Mouse (Mus musculus): ENCODE results near the gene Caln1. TPM values are rescaled to one million over a fixed set of nuclear protein-coding genes. Genes with fewer than 3 reads are reported as not detected.

The Caln1 gene
- total RNA-seq, 2 experiments from 2014 or later: not detected

GRCm38 (mm10) chr5:130815352-130815751, 446.1 kb downstream of the Caln1 start:
- DNase-seq: no peak

GRCm38 (mm10) chr5:130820021-130820648, 450.9 kb downstream of the Caln1 start:
- peak; percentile 7 for DNase-seq

GRCm38 (mm10) chr5:130820661-130821060, 451.4 kb downstream of the Caln1 start:
- no peak for DNase-seq

DNA sequence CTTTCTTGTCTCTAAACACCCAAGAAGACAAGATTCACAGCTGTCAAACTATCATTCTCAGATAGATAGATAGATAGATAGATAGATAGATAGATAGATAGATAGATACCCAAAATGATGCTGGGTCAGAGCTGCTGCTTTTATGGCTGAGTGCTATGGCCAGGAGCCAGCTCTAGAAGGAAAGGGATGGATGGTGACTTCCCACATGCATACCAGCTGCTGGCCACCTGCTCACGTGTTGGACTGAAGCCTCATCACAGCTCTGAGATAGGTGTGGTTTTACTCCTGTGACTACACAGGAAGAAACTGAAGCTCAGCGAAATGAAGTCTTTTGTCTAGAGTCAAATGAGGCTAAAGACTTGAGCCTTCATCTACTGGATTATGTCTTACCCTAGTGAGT, 456.5 kb downstream of the Caln1 start:
- no peak for DNase-seq

DNA sequence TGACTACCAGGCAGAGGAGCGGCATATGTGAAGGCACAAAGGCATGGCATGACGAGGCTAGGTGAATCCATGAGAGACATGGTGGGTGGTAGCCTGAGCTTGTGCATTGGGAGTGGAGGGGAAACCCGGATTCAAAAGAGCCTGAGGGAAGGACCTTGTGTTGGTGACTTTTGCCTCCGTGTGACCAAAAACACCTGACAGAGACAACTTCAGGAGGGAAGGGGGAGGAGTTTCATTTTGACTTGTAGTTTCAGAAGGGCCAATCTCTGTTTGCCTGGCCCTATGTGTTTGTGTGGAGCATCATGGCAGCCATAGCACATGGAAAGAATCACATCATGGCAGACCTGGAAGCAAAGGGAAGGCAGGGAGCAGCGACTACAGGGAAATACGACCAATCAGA, 479.3 kb downstream of the Caln1 start:
- DNase-seq: no peak

DNA sequence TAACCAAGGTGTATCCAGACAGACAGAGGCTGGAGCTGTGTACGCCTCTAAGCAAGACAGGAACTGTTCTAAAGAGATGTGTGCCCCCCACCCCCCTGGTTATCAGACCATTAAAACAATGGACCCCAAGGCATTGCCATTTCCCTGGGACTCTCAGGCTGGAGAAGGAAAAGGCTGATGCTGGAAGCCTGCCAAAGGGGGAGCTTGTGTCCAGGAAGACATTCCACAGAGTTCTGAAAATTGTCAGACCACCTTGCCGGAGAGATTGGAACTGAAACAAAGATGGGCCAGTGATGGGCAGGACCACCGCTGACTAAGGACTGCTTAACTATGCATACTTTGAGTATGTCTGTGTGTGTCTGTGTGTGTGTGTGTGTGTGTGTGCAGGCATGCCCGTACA, 480.4 kb downstream of the Caln1 start:
- DNase-seq: peak; percentile 7

GRCm38 (mm10) chr5:130852182-130852581, 482.9 kb downstream of the Caln1 start:
- no peak for DNase-seq

- DNase-seq: peak; percentile 92
Measured at GRCm38 (mm10) chr5:130853371-130853770, 484.1 kb downstream of the Caln1 start.

DNA sequence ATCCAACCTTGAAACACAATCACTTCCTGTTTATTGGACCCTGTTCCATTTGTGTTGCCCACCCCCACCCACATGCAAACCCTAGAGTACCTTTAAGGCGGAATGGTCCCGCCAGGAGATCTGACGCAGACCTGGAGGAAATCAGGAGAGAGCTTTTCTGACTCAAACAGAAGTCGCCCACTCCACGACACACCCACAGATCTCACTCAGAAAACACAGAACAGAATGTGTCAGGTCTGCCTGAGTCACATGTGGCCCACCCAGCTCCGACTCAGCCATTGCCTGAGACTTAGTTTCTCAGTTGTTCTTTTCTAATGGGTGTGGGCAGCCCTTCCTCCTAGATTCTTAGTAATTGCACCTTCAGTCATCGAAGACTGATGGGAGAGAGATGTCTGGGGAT, 485.2 kb downstream of the Caln1 start:
- DNase-seq: no peak

- peak; percentile 52 for DNase-seq
Measured at GRCm38 (mm10) chr5:130858148-130858547, 488.9 kb downstream of the Caln1 start.

DNA sequence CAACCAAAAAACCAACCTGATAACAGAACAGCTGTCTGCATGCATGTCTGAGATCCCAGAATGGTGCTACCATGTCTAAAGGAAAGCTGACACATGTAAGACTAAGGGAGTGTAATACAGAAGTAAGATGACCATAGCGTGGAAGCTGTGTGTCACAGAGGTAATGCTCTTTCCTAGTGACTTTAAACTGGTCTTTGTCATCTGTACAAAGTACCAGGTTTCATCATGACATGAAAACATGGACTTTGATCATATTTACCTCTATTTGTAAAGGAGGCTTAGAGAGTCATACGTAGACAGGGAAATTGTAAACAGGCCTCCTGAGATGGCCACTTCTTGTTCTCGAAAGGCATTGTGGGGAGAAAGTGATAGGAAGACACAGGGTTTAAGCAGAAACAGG, 489.5 kb downstream of the Caln1 start:
- DNase-seq: no peak

DNA sequence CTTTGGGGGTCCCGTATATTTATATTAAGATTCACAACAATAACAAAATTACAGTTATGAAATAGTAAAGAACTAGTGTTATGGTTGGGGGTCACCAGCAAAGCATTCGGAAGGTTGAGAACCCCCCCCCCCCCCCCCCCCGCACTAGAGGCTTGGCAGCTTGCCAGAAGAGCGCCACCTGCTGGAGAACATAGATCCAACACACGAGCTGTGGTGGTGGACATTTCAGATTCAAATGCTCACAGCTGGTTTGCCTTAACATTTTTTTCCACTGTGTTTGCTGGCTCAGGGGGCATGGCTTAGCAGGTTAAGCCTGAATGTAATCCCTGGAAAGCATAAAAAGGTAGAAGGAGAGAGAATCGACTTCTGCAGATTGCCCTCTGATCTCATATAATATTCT, 490.5 kb downstream of the Caln1 start:
- DNase-seq: peak; percentile 18

- peak; percentile 55 for DNase-seq
Measured at GRCm38 (mm10) chr5:130862302-130862701, 493.0 kb downstream of the Caln1 start.

DNA sequence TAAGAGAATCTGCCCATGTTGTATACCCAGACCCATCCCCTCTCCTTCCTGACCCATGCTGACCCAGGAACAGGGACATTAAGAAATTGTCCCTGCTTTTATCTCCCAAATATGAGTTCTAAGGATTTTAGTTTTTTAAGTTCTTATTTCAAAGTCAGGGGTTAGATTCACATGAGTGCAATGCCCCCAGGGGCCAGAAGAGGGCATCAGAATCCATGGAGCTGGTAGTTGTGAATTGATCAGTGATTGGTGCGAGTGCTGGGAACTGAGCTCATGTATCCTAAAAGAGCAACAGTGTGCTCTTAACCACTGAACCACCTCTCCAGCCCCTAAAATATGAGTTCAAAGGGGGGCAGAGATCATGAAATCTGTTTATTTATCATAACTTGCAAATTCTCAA, 500.6 kb downstream of the Caln1 start:
- DNase-seq: peak; percentile 8

GRCm38 (mm10) chr5:130871086-130871485, 501.8 kb downstream of the Caln1 start:
- DNase-seq: no peak

GRCm38 (mm10) chr5:130875391-130875790, 506.1 kb downstream of the Caln1 start:
- DNase-seq: no peak

DNA sequence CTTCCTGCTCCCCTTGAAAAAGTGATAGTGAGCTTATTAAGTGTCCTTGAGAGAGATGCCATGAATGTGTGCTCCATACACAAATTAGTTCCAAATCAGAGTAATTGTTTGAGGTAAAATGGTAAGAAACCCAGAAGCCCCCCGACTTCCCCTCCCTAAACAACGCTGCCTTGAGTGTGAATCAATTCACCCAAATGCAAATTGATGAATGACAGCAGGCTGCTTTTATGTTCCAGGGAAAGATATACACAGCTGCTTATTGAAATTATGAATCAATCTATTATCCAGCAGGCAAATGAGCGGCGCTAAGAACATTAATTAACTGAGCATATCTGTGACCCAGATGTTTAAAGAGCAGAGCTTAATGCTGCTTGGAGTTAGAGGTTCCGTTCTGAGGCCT, 511.1 kb downstream of the Caln1 start:
- DNase-seq: no peak

DNA sequence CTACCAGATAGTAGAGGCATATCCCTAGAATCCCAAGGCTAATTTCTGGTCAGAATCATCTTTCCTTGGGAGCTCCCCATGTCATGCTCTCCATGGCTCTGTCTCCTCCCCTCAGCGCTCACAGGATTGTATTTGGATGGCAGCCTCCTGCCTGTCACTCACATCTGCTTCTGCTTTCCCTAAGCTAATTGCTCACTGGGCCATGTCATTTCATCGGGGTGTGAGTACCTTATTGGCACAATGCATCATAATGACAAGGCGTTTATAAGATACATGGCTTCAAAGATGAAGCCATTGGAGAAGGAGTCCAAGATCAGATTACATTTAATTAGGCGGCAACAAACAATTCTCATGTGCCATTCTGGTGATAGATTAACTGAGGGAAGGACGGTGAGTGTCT, 522.5 kb downstream of the Caln1 start:
- no peak for DNase-seq

DNA sequence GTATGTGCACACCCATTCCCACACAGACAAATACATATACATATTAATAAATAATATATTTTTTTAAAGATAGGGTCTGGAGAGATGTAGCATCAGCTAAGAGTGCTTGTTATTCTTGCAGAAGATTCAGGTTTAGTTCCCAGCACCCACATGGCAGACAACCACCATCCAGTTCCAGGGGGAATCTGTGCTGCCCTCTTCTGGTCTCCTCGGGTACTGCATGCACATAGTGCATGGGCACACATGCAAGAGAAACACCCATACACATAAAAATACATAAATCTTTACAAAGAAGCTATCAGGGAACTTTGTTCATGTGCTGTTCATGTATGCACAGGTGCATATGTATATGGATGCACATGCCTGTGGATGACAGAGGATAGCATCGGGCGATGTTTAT, 526.7 kb downstream of the Caln1 start:
- DNase-seq: peak; percentile 6

Other genes starting within 250 kb of the Caln1 start
- 1 to 10 TPM; 4.4 to 4.6 TPM for gene Kctd7, start 224.6 kb upstream of the Caln1 start, total RNA-seq (2021)
- gene Rabgef1, start 197.7 kb upstream of the Caln1 start, total RNA-seq (2021): 10 to 100 TPM; 19.4 to 23.5 TPM
- 10 to 100 TPM; 39.1 to 40.9 TPM for gene Tmem248, start 152.4 kb upstream of the Caln1 start, total RNA-seq (2021)
- 10 to 100 TPM; 45.6 to 46.4 TPM for gene Sbds, start 113.9 kb upstream of the Caln1 start, total RNA-seq (2021)
- 10 to 100 TPM in 1 of 2 experiments, 1 to 10 TPM in 1; 9.6 to 11.4 TPM for gene Tyw1, start 113.8 kb upstream of the Caln1 start, total RNA-seq (2021)
- not detected for gene A330070K13Rik, start 15.2 kb downstream of the Caln1 start, total RNA-seq (2021)

All from heart, postnatal 4 days (tissue).